Mouse (Mus musculus): ENCODE measurements around the gene Prkag2.

DNA sequence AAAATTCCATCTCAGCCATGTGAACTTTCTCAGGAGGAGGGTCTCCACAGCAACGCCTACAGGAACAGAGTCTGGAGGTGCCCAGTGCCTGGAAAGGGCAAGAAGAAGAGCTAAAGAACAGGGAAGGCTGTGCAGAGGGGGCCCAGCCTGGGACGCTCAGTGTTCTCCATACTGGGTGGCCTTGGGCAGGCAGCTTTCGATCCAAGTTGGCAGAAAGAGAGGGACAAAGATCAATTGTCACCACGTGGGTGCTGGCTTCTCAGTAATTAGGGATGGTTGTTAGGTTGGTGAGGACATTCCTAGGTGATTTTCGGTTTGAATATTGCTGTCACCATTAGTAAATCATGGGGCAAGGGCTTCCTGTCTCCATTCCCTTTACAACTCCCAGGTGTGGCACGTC, 148.2 kb downstream of the Prkag2 start:
- TF ChIP-seq CTCF (IDR thresholded peaks at IDR 0.05; ENCODE audit: low read depth, low read length), result no peak
- TF ChIP-seq TAL1 (conservative IDR thresholded peaks at IDR 0.05; ENCODE audit: low read depth, low read length), result no peak

All from G1E (cell line).